Comparison of ENCODE assay signal across 12 mouse cellular contexts in the genomic region with DNA sequence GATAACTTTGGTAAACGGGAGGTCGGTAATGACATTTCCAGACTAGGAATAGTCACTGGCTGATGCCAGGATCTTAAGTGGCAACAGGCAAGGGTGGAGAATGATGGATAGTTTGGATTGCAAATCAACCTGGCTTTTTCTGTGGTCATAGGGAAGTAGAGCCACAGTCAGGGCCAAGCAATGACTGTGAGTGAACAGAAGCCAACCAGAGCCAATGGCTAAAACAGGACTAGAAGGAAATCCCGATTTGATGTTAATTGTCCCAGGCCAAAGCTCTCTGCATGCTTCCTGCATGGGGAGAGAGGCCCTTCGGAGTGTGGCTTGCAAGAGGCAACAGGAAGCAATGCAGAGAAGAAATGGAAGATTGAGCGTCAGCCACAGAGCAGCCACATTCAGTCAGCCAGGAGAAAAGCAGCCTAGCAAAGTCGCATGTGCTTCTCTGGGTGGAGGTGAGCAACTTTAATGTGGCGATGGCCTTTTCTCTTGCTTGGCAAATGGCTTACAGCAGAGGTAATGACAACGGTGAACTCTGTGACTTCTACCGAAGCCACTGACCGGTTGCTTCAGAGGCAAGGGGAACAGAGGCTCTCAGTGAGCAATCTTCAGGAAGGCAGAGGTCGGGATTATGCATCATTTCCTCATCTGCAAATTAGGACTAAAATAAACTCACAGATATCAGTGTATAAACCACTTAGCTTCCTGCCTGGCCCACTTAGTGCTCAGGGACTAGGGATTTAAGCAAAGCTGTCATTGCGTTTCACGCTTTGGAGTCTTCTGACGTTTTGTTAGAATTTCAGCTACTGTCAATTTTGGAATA.
"Had no signal": no experiment of that assay in that cellular context is flagged by ENCODE, and none has a peak within 500 bp of the region (broad histone marks: within the 10 kb centered on the region; RNA-seq: fewer than 3 reads in every experiment).

No protein-coding gene starts in this region.

- H3K27ac ChIP-seq: layer of hippocampus, adult 2 months; limb, embryonic 13.5 days; liver, embryonic 13.5 days; midbrain, embryonic 15.5 days; neural tube, embryonic 12.5 days; stomach, postnatal 0 days had no signal

- DNase-seq: kidney, adult 18-20 months; kidney, postnatal 10 days; kidney, postnatal 4 days; liver, embryonic 13.5 days; lung, adult 18-20 months; thymus, postnatal 4 days had no signal

- H3K4me1 ChIP-seq: limb, embryonic 13.5 days; liver, embryonic 13.5 days; midbrain, embryonic 15.5 days; neural tube, embryonic 12.5 days had no signal

- H3K36me3 ChIP-seq: limb, embryonic 13.5 days; liver, embryonic 13.5 days; midbrain, embryonic 15.5 days; neural tube, embryonic 12.5 days had no signal

- ATAC-seq: midbrain, embryonic 15.5 days had no signal

- H3K4me3 ChIP-seq: layer of hippocampus, adult 2 months; limb, embryonic 13.5 days; liver, embryonic 13.5 days; megakaryocyte, embryonic 14.5 days; midbrain, embryonic 15.5 days; neural tube, embryonic 12.5 days had no signal

- H3K9ac ChIP-seq: limb, embryonic 13.5 days; liver, embryonic 13.5 days; midbrain, embryonic 15.5 days; neural tube, embryonic 12.5 days had no signal

- H3K27me3 ChIP-seq: limb, embryonic 13.5 days; midbrain, embryonic 15.5 days; neural tube, embryonic 12.5 days had no signal
